Mouse (Mus musculus) B cell, adult 2 months (primary cell): ENCODE data around the gene Cdkal1.

ENCODE experiments used
- DNase-seq, 2 experiments: peaks; one replicate each; pipeline ENCODE4 v3.0.0; 2022

Cdkal1 gene

GRCm38 (mm10) chr13:29697230-29697629 lies 158.2 kb downstream of the Cdkal1 start:
- DNase-seq = no peak

GRCm38 (mm10) chr13:29690734-29691133 lies 164.7 kb downstream of the Cdkal1 start:
- DNase-seq = no peak

- DNase-seq = no peak
These were observed 166.6 kb downstream of the Cdkal1 start for GRCm38 (mm10) chr13:29688851-29689250.

- no peak for DNase-seq
These were observed 167.6 kb downstream of the Cdkal1 start for GRCm38 (mm10) chr13:29687872-29688271.

- DNase-seq = no peak
These were observed 175.8 kb downstream of the Cdkal1 start for GRCm38 (mm10) chr13:29679479-29680186.

GRCm38 (mm10) chr13:29677559-29677958 lies 177.9 kb downstream of the Cdkal1 start:
- no peak for DNase-seq

GRCm38 (mm10) chr13:29670626-29671025 lies 184.8 kb downstream of the Cdkal1 start:
- no peak for DNase-seq

GRCm38 (mm10) chr13:29663908-29664307 lies 191.6 kb downstream of the Cdkal1 start:
- no peak for DNase-seq

- DNase-seq = no peak
These were observed 199.6 kb downstream of the Cdkal1 start for GRCm38 (mm10) chr13:29655841-29656365.

- no peak for DNase-seq
These were observed 202.1 kb downstream of the Cdkal1 start for GRCm38 (mm10) chr13:29653407-29653806.

- no peak for DNase-seq
These were observed 202.7 kb downstream of the Cdkal1 start for GRCm38 (mm10) chr13:29652791-29653190.

GRCm38 (mm10) chr13:29650576-29651236 lies 204.8 kb downstream of the Cdkal1 start:
- DNase-seq = no peak

GRCm38 (mm10) chr13:29649593-29649992 lies 205.9 kb downstream of the Cdkal1 start:
- no peak for DNase-seq

- no peak for DNase-seq
These were observed 213.2 kb downstream of the Cdkal1 start for GRCm38 (mm10) chr13:29642226-29642625.

- DNase-seq = no peak
These were observed 214.3 kb downstream of the Cdkal1 start for GRCm38 (mm10) chr13:29641200-29641599.

GRCm38 (mm10) chr13:29640186-29640585 lies 215.3 kb downstream of the Cdkal1 start:
- DNase-seq = no peak

GRCm38 (mm10) chr13:29638303-29638702 lies 217.2 kb downstream of the Cdkal1 start:
- DNase-seq = no peak

- no peak for DNase-seq
These were observed 217.7 kb downstream of the Cdkal1 start for GRCm38 (mm10) chr13:29637788-29638187.

GRCm38 (mm10) chr13:29635581-29635980 lies 219.9 kb downstream of the Cdkal1 start:
- no peak for DNase-seq

GRCm38 (mm10) chr13:29631342-29631741 lies 224.1 kb downstream of the Cdkal1 start:
- DNase-seq = no peak

- DNase-seq = no peak
These were observed 226.9 kb downstream of the Cdkal1 start for GRCm38 (mm10) chr13:29628607-29629006.

- no peak for DNase-seq
These were observed 227.9 kb downstream of the Cdkal1 start for GRCm38 (mm10) chr13:29627438-29628124.

- DNase-seq = no peak
These were observed 230.5 kb downstream of the Cdkal1 start for GRCm38 (mm10) chr13:29624929-29625328.
